Mouse (Mus musculus): ENCODE results near the gene Xylt1. TPM values are rescaled to one million over a fixed set of nuclear protein-coding genes. Genes with fewer than 3 reads are reported as not detected.

Xylt1 gene
- polyA plus RNA-seq, 3 experiments from 2014 or later = 2.2 to 3.6 (median 2.8) TPM

GRCm38 (mm10) chr7:117709901-117710607 lies 329.3 kb downstream of the Xylt1 start:
- ATAC-seq = no peak

GRCm38 (mm10) chr7:117716876-117717408 lies 336.2 kb downstream of the Xylt1 start:
- ATAC-seq = no peak

DNA sequence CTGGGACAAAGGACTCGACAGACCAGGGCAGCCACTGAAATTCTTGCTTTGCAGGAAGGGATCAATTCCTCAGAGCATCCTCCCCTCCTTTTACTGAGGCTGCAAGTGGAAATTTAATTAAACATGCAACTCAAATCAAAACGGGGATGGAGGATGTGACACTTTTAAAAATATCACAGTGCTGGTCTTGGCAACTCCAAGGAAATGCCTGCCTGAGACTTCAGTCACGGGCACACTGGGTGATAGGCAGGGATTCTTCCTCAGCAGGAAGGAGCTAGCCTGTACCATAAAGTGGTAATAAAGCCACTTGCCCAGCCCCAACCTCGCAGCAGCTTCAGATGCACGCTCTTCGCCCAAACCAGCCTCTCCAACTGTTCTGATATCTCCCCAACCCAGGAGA lies 339.6 kb downstream of the Xylt1 start:
- no peak for ATAC-seq

All from inflammation-experienced regulatory T-cells, adult 6 months (primary cell).